Mouse (Mus musculus): ENCODE results near the gene Duoxa2. TPM values are rescaled to one million over a fixed set of nuclear protein-coding genes. Genes with fewer than 3 reads are reported as not detected.

Duoxa2 gene
- total and polyA plus RNA-seq, 2 experiments from 2014 or later: 0.46 TPM; not detected in 1

GRCm38 (mm10) chr2:122309647-122310046 lies 10.9 kb downstream of the Duoxa2 start:
- no peak overlapping the region for H3K27ac ChIP-seq (ENCODE audit: low read depth, low read length)
- ATAC-seq (no peak), DNase-seq (peak; percentile 36)
- no peaks in the 10 kb centered on the region for H3K9me3 ChIP-seq (ENCODE audit: low read length)
- H3K9ac ChIP-seq: no peak overlapping the region
- peaks cover 29% of the 10 kb centered on the region for H3K27me3 ChIP-seq (ENCODE audit: insufficient read depth, low read length)
- H3K36me3 ChIP-seq (ENCODE audit: insufficient read depth): no peaks in the 10 kb centered on the region
- TF ChIP-seq CTCF (IDR thresholded peaks at IDR 0.05; ENCODE audit: low read depth): peak; percentile 40; the same call in 1 of the 2 replicates
- H3K4me3 ChIP-seq (ENCODE audit: low read depth, low read length): no peak overlapping the region
- H3K4me2 ChIP-seq (ENCODE audit: low read depth): no peak overlapping the region
- 39% methylated on average over 3 of the region's 3 CpGs for WGBS
- H3K4me1 ChIP-seq (ENCODE audit: insufficient read depth): 0 out of 2 replicates have a peak, but pooled peaks cover 4% of the 10 kb centered on the region

GRCm38 (mm10) chr2:122311561-122311960 lies 12.9 kb downstream of the Duoxa2 start:
- 31% methylated on average over 2 of the region's 2 CpGs for WGBS
- H3K9ac ChIP-seq: no peak overlapping the region
- no peaks in the 10 kb centered on the region for H3K36me3 ChIP-seq (ENCODE audit: insufficient read depth)
- no peaks in the 10 kb centered on the region for H3K9me3 ChIP-seq (ENCODE audit: low read length)
- H3K4me3 ChIP-seq (ENCODE audit: low read depth, low read length): no peak overlapping the region
- peaks cover 29% of the 10 kb centered on the region for H3K27me3 ChIP-seq (ENCODE audit: insufficient read depth, low read length)
- DNase-seq (no peak), ATAC-seq (no peak)
- no peak overlapping the region for H3K27ac ChIP-seq (ENCODE audit: low read depth, low read length)
- no peak for TF ChIP-seq CTCF (IDR thresholded peaks at IDR 0.05; ENCODE audit: low read depth)
- no peak overlapping the region for H3K4me2 ChIP-seq (ENCODE audit: low read depth)
- 0 out of 2 replicates have a peak, but pooled peaks cover 4% of the 10 kb centered on the region for H3K4me1 ChIP-seq (ENCODE audit: insufficient read depth)

GRCm38 (mm10) chr2:122312722-122313417 lies 14.2 kb downstream of the Duoxa2 start:
- Histone ChIP-seq H3K27me3 (ENCODE audit: insufficient read depth, low read length) (peaks cover 29% of the 10 kb centered on the region), H3K27ac (ENCODE audit: low read depth, low read length) (no peak overlapping the region), H3K4me2 (ENCODE audit: low read depth) (peak overlapping the region; percentile 41), H3K36me3 (ENCODE audit: insufficient read depth) (no peaks in the 10 kb centered on the region), H3K9me3 (ENCODE audit: low read length) (no peaks in the 10 kb centered on the region), H3K4me1 (ENCODE audit: insufficient read depth) (0 out of 2 replicates have a peak, but pooled peaks cover 4% of the 10 kb centered on the region), H3K4me3 (ENCODE audit: low read depth, low read length) (peak overlapping the region; percentile 15), H3K9ac (no peak overlapping the region)
- DNase-seq (peak; percentile 73), ATAC-seq (peak; percentile 79)
- WGBS: 5% methylated on average over 27 of the region's 27 CpGs
- peak; percentile 74 for TF ChIP-seq CTCF (IDR thresholded peaks at IDR 0.05; ENCODE audit: low read depth)

- Histone ChIP-seq H3K27ac (ENCODE audit: low read depth, low read length) (no peak within 1 kb of the TSS), H3K27me3 (ENCODE audit: insufficient read depth, low read length) (peaks cover 28% of the 10 kb centered on the region), H3K4me3 (ENCODE audit: low read depth, low read length) (peak within 1 kb of the TSS; percentile 15), H3K9ac (no peak within 1 kb of the TSS), H3K4me1 (ENCODE audit: insufficient read depth) (0 out of 2 replicates have a peak, but pooled peaks cover 4% of the 10 kb centered on the region), H3K36me3 (ENCODE audit: insufficient read depth) (no peaks in the 10 kb centered on the region), H3K9me3 (ENCODE audit: low read length) (no peaks in the 10 kb centered on the region), H3K4me2 (ENCODE audit: low read depth) (peak within 1 kb of the TSS; percentile 41)
- no peak for TF ChIP-seq CTCF (IDR thresholded peaks at IDR 0.05; ENCODE audit: low read depth)
- 3% methylated on average over 21 of the region's 24 CpGs for WGBS
- no peak for DNase-seq
- no peak for ATAC-seq
Measured at GRCm38 (mm10) chr2:122313536-122313935, 14.8 kb downstream of the Duoxa2 start, which contains the start of gene Duoxa1. Gene Duoxa1 (minus strand): TSS chr2:122313730.

- H3K4me3 ChIP-seq (ENCODE audit: low read depth, low read length): no peak within 1 kb of the TSS
- ATAC-seq: no peak
- H3K36me3 ChIP-seq (ENCODE audit: insufficient read depth): no peaks in the 10 kb centered on the region
- no peak within 1 kb of the TSS for H3K4me2 ChIP-seq (ENCODE audit: low read depth)
- WGBS: 88% methylated on average over 7 of the region's 7 CpGs
- H3K27me3 ChIP-seq (ENCODE audit: insufficient read depth, low read length): peaks cover 23% of the 10 kb centered on the region
- 0 out of 2 replicates have a peak, but pooled peaks cover 4% of the 10 kb centered on the region for H3K4me1 ChIP-seq (ENCODE audit: insufficient read depth)
- H3K9ac ChIP-seq: no peak within 1 kb of the TSS
- DNase-seq: no peak
- no peak within 1 kb of the TSS for H3K27ac ChIP-seq (ENCODE audit: low read depth, low read length)
- H3K9me3 ChIP-seq (ENCODE audit: low read length): no peaks in the 10 kb centered on the region
- no peak for TF ChIP-seq CTCF (IDR thresholded peaks at IDR 0.05; ENCODE audit: low read depth)
Measured at GRCm38 (mm10) chr2:122315372-122315771, 16.7 kb downstream of the Duoxa2 start, which contains the start of gene Duox1. Gene Duox1 (plus strand): TSS chr2:122315672.

- H3K9ac ChIP-seq: no peak overlapping the region
- no peaks in the 10 kb centered on the region for H3K36me3 ChIP-seq (ENCODE audit: insufficient read depth)
- H3K27me3 ChIP-seq (ENCODE audit: insufficient read depth, low read length): peaks cover 20% of the 10 kb centered on the region
- ATAC-seq (no peak), DNase-seq (no peak)
- H3K4me1 ChIP-seq (ENCODE audit: insufficient read depth): 0 out of 2 replicates have a peak, but pooled peaks cover 4% of the 10 kb centered on the region
- no peak for TF ChIP-seq CTCF (IDR thresholded peaks at IDR 0.05; ENCODE audit: low read depth)
- H3K4me3 ChIP-seq (ENCODE audit: low read depth, low read length): no peak overlapping the region
- H3K27ac ChIP-seq (ENCODE audit: low read depth, low read length): no peak overlapping the region
- 76% methylated on average over 4 of the region's 4 CpGs for WGBS
- no peaks in the 10 kb centered on the region for H3K9me3 ChIP-seq (ENCODE audit: low read length)
- no peak overlapping the region for H3K4me2 ChIP-seq (ENCODE audit: low read depth)
Measured at GRCm38 (mm10) chr2:122317384-122317783, 18.7 kb downstream of the Duoxa2 start.

GRCm38 (mm10) chr2:122323960-122324359 lies 25.3 kb downstream of the Duoxa2 start:
- Histone ChIP-seq H3K9me3 (ENCODE audit: low read length) (no peaks in the 10 kb centered on the region), H3K36me3 (ENCODE audit: insufficient read depth) (no peaks in the 10 kb centered on the region), H3K27ac (ENCODE audit: low read depth, low read length) (no peak overlapping the region), H3K4me3 (ENCODE audit: low read depth, low read length) (no peak overlapping the region), H3K4me2 (ENCODE audit: low read depth) (no peak overlapping the region), H3K9ac (no peak overlapping the region), H3K27me3 (ENCODE audit: insufficient read depth, low read length) (no peaks in the 10 kb centered on the region), H3K4me1 (ENCODE audit: insufficient read depth) (no peaks in the 10 kb centered on the region)
- no peak for ATAC-seq
- no peak for TF ChIP-seq CTCF (IDR thresholded peaks at IDR 0.05; ENCODE audit: low read depth)
- WGBS: 63% methylated on average over 3 of the region's 3 CpGs
- DNase-seq: no peak

Measured in forebrain, postnatal 0 days (tissue).